Mouse (Mus musculus) brown adipose tissue, adult 24 weeks (tissue): ENCODE results near the gene Gm20388. TPM values are rescaled to one million over a fixed set of nuclear protein-coding genes. Genes with fewer than 3 reads are reported as not detected.
A peak's percentile ranks its signal among the peaks of the same experiment; 100 is the strongest.
"Not testable (repeated sequence)": the region's sequence is repeated elsewhere in the genome, so short reads cannot be mapped to it uniquely, and the experiment has no call there.

Experiments
- H3K27ac ChIP-seq: fragments of 200-500 bp; replicated peaks from 2 replicates; pipeline ENCODE4 v1.5.1; 2012; ENCODE audit warnings: low read depth, mild to moderate bottlenecking, low read length
- H3K4me1 ChIP-seq: fragments of 200-500 bp; 2 replicates; pipeline ENCODE4 v1.6.1; 2012; ENCODE audit warnings: low read length, mixed read lengths; ENCODE audit not compliant: control insufficient read depth, insufficient read depth, insufficient read length
- H3K4me3 ChIP-seq: fragments of 200-500 bp; 2 replicates; pipeline ENCODE4 v1.5.1; 2012; ENCODE audit warnings: low read depth, mild to moderate bottlenecking, low read length, moderate library complexity; ENCODE audit not compliant: insufficient read depth
- polyA plus RNA-seq: library from polyadenylated mRNA; stranded (reverse); fragments of >200 nt; gene quantifications from 2 replicates; pipeline ENCODE4 v1.2.4, GENCODE M21; 2012; ENCODE audit not compliant: missing spikeins, insufficient read depth, insufficient read length

Gene Gm20388
- polyA plus RNA-seq, 1 experiment, result 44.7 TPM

DNA sequence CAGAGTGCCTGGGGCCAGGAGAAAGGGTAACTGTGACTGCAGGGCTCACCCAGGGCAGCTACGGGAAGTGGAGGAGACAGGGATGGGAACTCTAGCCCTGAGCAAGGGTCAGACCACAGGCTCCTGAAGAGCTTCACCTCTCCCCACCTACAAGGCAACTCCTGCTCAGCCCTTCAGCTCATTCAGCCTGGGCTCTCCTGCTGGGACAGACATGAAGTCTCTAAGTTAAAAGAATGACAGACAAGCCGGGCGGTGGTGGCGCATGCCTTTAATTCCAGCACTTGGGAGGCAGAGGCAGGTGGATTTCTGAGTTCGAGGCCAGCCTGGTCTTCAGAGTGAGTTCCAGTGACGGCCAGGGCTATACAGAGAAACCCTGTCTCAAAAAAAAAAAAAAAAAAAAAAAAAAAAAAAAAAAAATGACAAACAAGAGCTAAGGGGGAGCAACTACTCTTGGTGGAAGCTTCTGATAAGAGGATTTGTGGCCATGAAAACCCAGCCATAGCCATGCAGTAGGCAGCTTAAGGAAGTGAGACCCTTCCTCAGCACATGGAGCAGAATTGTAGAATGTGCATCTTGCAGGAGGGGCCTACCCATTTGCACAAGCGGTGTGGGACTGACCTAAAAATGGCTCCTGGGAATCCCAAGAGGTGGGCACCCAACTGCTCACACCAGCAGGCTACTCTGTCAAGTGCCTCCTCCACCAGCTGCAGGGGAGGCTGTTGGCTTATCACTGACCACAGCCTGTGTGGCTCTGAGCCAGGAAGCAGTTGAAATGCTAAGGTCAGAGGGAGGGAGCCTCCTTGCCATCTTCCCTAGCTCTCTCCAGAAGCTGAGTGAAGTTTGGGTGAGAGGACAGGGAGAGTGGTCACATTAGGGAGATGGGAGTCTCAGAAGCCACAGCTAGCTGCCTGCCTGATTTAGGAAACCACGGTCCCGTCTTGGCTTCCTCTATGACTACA is 3498.2 kb downstream of the Gm20388 start:
- Histone ChIP-seq H3K4me1 (no peaks in the 10 kb centered on the region), H3K27ac (no peak overlapping the region), H3K4me3 (no peak overlapping the region)

DNA sequence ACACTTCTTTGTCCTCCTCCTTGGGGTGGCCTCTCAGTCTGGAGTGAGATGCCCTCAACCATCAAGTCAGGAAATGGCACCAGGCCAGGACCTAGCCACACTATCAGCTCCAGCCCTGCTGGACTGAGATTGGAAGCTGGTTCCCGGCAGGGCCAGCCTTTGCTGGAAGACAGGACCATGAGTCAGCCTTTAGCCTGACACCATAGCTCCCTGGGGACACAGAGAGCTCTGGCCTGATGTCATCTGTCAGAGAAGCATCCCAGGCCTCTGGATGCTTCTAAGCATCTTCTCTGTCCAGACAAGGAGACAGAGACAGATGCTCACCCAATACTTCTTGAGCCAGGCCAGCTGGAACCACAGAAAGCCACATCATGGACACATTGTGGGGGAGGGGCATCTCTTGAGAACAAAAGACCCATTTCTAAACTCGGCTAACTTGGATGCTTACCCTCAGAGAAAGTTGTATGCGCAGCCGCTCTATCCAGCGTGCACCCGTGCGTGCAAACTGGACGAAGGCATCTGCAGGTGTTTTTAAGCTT is 3499.5 kb downstream of the Gm20388 start:
- Histone ChIP-seq H3K4me1 (no peaks in the 10 kb centered on the region), H3K27ac (no peak overlapping the region), H3K4me3 (no peak overlapping the region)

DNA sequence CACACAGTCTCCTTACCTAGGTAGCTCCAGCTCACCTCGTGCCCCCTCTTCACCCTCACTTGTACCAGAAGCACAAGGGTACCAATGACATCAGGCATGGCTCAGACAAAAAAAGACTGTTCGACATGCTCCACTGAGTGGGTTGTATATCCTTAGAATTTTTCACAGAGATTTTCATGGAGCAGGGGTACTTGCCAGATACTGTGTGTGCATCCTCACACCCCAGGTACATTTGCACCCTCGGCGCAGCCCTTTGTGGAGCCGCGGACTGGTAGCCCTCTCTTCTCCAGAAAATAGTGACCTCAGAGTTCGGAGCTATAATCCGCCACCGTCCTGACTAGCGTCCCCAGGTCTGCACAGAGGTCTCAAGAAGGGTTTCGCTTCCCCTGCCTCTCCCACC is 3500.1 kb downstream of the Gm20388 start:
- H3K4me3 ChIP-seq, result no peak overlapping the region
- no peaks in the 10 kb centered on the region for H3K4me1 ChIP-seq
- no peak overlapping the region for H3K27ac ChIP-seq

DNA sequence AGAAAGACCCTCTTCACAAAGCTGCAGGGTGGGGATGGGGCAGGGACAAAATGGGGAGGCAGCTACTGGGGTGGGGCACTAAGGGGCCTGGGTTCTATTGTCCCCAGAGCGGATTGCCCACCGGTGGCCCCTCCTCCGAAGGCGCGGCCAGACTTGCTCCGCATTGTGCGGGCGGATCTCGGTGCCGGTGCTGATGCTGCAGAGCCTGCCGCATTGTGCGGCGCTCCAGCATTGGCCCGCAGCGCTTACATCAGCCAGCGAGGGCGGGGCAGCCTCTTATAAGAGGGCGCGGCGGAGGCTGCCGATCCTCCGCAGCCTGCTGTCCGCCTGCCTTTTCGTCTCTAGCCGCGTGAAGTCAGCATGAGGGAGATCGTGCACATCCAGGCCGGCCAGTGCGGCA is 3500.6 kb downstream of the Gm20388 start, which contains the start of gene Tubb3:
Tubb3 (plus strand) TSS at position 179 of the 400 bp plus-strand sequence.
- Histone ChIP-seq H3K4me3 (peak within 1 kb of the TSS; percentile 30; the same call in 1 of the 2 replicates), H3K27ac (no peak within 1 kb of the TSS), H3K4me1 (no peaks in the 10 kb centered on the region)

DNA sequence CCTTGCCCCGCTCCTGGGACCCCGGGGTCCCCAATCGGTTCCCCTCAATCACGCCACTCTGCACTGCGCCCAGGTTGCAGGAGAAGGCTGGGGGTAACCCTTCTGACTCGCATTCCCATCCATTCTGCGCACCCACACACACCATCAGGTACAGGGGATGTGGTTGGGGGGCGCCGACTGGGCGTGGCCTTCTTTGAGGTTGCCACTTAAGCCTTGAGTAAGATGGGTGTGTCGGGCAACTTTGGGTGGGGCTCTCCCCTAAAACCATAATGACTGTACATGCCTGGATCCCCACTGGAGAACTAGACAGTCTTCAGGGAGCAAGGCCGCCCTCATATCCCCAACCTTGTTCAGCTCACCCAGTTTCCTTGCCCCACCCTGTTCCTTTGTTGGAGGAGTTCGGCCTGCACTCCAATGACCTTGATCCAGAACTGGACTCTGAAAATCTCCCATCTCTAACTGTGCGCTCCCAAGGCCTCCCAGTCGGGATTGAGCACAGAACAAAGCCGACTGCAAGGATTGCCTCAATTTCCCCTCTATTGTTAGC is 3501.2 kb downstream of the Gm20388 start:
- no peak overlapping the region for H3K4me3 ChIP-seq
- no peaks in the 10 kb centered on the region for H3K4me1 ChIP-seq
- H3K27ac ChIP-seq, result no peak overlapping the region

DNA sequence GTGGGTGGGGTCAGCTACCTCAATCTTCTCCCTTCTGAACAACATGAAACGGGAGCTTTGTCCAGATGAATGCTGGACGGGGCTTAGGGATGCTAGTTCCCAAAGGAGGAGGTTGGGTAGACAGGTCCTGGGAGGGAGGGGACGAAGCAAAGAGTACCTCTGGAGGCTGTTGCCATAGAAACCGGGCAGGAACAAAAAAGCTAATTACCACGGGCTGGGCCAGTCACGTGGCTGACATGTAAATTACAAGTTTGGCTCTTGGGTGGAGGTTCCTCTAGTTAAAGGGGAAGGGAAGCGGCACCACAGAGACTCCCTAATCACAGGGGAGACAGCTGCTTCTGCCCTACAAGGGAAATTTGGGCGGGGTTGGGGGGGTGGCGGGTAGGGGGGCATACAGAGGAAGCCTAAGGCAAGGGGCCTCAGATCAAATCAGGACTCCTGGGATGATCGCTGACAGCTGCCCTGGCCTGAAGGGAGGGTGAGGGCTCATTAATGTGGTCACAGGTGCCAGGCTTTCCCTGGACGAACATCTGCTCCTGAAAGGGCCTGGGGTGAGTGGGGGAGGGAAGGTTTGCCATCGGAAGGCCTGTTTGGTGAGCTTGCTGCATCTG is 3502.0 kb downstream of the Gm20388 start:
- Histone ChIP-seq H3K4me1 (no peaks in the 10 kb centered on the region), H3K27ac (no peak overlapping the region), H3K4me3 (no peak overlapping the region)

DNA sequence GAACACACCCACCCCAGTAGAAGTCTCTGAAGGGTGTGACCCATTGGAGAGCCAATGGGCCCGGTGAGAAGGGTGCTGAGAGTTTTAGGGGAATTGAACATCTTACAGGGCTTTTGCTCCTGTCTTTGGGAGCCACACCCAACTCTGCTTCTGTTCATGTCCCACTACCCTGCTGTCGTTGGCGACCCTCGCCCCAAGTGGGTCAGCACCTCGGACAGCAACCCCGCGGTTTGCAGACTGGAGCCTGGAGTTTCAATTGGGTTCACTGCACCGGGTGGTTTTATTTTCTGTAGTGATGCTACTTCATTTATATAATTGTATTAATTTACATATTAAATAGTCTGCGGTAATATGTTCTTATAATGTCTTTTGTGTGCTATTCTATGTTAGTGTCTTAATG is 3503.6 kb downstream of the Gm20388 start:
- no peak overlapping the region for H3K27ac ChIP-seq
- no peak overlapping the region for H3K4me3 ChIP-seq
- H3K4me1 ChIP-seq, result no peaks in the 10 kb centered on the region

DNA sequence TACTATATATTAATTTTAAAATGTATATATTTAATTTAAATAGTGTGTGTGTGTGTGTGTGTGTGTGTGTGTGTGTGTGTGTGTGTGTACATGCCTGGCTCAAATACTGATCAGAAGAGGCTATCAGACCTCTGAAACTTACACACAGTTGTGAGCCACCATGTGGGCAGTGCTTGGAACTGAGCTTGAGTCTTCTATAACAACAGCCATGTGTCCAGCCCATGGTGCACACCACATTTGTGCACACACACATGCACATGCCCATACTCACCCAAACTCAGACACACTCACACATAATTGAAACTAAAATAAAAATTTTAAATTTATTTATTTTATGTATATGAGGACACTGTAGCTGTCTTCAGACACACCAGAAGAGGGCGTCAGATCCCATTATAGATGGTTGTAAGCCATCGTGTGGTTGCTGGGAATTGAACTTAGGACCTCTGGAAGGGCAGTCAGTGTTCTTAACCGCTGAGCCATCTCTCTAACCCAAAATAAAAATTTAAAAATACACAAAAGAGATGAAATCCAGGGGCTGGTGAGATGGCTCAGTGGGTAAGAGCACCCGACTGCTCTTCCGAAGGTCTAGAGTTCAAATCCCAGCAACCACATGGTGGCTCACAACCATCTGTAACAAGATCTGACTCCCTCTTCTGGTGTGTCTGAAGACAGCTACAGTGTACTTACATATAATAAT is 3504.5 kb downstream of the Gm20388 start:
- not testable (repeated sequence) for H3K27ac ChIP-seq, H3K4me1 ChIP-seq, H3K4me3 ChIP-seq

DNA sequence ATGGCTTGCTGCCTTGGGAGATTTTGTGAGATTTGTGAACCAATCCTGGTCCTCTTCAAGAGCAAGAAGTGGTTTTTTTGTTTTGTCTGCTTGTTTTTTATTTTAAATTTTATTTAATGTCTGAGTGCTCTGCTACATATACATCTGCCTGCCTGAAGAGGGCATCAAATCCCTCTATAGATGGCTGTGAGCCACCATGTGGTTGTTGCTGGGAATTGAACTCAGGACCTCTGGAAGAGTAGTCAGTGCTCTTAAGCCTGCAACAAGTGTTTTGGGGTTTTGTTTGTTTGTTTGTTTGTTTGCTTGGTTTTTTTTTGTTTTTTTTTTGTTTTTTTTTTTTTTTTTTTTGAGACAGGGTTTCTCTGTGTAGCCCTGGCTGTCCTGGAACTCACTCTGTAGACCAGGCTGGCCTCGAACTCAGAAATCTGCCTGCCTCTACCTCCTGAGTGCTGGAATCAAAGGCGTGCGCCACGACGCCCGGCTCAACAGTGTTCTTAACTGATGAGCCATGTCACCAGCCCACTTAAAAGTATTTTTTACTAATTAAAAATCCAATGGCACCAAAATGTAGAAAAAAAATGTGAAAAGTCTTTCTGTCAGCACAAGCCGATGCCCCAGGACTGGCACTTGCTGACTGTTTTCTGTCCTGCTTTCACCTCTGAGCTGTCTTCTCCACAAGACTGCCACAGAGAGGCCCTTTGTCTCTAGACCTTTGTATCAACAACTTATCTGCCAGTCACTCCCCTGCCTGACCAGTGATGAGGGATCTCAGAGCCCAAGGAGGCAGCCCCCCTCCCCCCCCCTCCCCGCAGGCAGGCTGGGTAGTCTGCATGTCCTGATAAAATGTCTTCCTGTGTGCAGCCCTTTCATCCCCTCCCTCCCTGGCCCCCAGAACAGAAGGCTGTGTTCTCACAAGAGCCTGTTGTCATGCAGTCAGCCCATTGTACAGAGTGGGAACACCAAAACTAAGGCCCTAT is 3505.6 kb downstream of the Gm20388 start:
- Histone ChIP-seq H3K4me3 (no peak overlapping the region), H3K27ac (no peak overlapping the region)

DNA sequence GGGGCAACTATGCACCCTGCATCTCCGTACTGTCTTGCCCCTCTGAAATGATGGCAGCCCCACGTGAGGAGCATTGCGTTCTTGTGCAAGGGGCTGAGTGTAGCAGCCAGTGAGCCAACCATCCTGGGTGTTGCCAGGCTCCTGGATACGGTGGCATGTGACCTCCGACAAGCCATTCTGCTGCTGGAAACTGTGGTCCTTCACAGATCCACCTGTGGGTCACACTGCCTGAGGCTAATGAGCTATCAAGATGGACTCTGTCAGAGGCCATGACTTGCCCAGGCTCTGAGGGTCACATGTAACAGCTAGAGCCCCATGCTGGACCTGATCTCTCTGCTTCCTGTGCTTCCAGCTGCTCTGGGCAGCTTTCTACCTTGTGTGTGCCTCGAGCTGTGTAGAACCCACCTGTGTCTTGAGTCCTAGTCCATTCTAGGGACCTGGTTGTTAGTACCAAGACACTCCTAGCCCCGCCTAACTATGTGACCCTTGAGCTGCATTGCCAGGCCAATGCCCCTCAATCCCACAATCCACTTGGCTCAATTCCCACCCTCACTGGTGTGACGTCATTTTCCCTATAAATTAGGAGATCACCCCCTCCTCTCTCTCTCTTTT is 3506.4 kb downstream of the Gm20388 start:
- Histone ChIP-seq H3K4me3 (no peak overlapping the region), H3K4me1 (no peaks in the 10 kb centered on the region), H3K27ac (no peak overlapping the region)

More for the DNA sequence above, 3505.6 kb downstream of the Gm20388 start:
- no peaks in the 10 kb centered on the region for H3K4me1 ChIP-seq

DNA sequence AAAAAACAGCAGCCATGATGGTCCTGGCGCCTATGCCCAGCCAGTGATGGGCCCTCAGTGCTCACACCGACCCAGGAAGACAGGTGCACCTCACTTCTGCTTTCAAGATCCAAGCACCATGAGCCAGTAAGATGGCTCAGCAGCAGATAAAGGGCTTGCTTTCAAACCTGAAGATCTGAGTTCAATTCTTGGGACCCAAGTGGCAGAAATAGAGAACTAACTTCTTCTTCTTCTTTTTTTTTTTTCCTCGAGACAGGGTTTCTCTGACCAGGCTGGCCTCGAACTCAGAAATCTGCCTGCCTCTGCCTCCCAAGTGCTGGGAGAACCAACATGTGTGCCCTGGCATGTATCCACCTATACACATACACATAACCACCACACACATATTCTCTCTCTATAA is 3509.1 kb downstream of the Gm20388 start:
- H3K4me3 ChIP-seq, result no peak overlapping the region

DNA sequence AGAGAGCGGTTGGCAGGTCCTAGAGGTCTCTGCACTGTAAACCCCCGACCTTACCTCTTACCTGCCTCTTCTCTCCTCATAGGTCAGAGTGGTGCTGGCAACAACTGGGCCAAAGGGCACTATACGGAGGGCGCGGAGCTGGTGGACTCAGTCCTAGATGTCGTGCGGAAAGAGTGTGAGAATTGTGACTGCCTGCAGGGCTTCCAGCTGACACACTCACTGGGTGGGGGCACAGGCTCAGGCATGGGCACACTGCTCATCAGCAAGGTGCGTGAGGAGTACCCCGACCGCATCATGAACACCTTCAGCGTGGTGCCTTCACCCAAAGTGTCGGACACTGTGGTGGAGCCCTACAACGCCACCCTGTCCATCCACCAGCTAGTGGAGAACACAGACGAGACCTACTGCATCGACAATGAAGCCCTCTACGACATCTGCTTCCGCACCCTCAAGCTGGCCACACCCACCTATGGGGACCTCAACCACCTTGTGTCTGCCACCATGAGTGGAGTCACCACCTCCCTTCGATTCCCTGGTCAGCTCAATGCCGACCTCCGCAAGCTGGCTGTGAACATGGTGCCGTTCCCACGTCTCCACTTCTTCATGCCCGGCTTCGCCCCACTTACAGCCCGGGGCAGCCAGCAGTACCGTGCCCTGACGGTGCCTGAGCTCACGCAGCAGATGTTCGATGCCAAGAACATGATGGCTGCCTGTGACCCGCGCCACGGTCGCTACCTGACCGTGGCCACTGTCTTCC is 3510.1 kb downstream of the Gm20388 start:
- H3K27ac ChIP-seq, result no peak overlapping the region
- no peak overlapping the region for H3K4me3 ChIP-seq
- no peaks in the 10 kb centered on the region for H3K4me1 ChIP-seq

More for the DNA sequence above, 3509.1 kb downstream of the Gm20388 start:
- Histone ChIP-seq H3K27ac (no peak overlapping the region), H3K4me1 (no peaks in the 10 kb centered on the region)

DNA sequence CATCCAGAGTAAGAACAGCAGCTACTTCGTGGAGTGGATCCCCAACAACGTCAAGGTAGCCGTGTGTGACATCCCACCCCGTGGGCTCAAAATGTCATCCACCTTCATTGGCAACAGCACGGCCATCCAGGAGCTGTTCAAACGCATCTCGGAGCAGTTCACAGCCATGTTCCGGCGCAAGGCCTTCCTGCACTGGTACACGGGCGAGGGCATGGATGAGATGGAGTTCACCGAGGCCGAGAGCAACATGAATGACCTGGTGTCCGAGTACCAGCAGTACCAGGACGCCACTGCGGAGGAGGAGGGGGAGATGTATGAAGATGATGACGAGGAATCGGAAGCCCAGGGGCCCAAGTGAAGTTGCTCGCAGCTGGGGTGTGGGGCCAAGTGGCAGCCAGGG is 3510.7 kb downstream of the Gm20388 start:
- no peaks in the 10 kb centered on the region for H3K4me1 ChIP-seq
- H3K4me3 ChIP-seq, result no peak overlapping the region
- no peak overlapping the region for H3K27ac ChIP-seq
